10 mouse cellular contexts compared by ENCODE assay signal in the genomic region with DNA sequence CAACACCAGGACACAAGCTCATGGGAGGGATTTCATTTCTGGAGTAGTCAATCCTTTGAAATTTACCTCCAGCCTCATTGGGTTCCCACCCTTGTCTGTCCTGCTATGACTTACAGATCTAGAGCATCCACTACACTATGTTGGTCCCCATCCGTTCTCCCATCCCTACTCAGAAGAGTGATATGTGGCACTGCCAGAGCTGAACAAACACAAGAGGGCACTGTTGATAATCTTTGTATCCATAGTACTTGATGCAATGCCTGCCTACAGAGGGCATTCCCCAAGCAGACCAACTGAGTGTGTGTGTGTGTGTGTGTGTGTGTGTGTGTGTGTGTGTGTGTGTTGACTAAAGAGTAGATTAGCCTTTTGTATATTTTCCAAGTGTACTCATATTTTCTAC. TPM values are rescaled to one million over a fixed set of nuclear protein-coding genes. Genes with fewer than 3 reads are reported as not detected.
DNase-seq lines count a peak whose midpoint lies in the region; ATAC-seq and TF ChIP-seq lines count a peak whose summit lies in the region.
"Had no signal": no experiment of that assay in that cellular context is flagged by ENCODE, and none has a peak within 500 bp of the region (broad histone marks: within the 10 kb centered on the region; RNA-seq: fewer than 3 reads in every experiment).

No protein-coding gene starts in this region.

- no peak overlapping the region for H3K27ac ChIP-seq in kidney, embryonic 15.5 days
- no peak overlapping the region for H3K27ac ChIP-seq in kidney, embryonic 14.5 days (ENCODE audit: low read depth, low read length)
- H3K27ac ChIP-seq in MEL (ENCODE audit: control insufficient read depth, low read depth, low read length): no peak overlapping the region
- no peak overlapping the region for H3K27ac ChIP-seq in neural tube, embryonic 15.5 days (replicated peaks)
- H3K27ac ChIP-seq: limb, embryonic 12.5 days had no signal

- WGBS in kidney, embryonic 15.5 days: 94% methylated on average over 1 of the region's 1 CpGs
- 90% methylated on average over 1 of the region's 1 CpGs for WGBS in kidney, embryonic 14.5 days
- 85% methylated on average over 1 of the region's 1 CpGs for WGBS in neural tube, embryonic 15.5 days

- 0 out of 2 replicates have a peak, but pooled peaks have one; percentile 22 for ATAC-seq in kidney, embryonic 15.5 days (replicated peaks; ENCODE audit: low FRiP score)
- no peak for ATAC-seq in kidney, embryonic 14.5 days (ENCODE audit: low FRiP score, low TSS enrichment)
- ATAC-seq in neural tube, embryonic 15.5 days (ENCODE audit: low FRiP score): no peak

- no peaks in the 10 kb centered on the region for H3K9me3 ChIP-seq in kidney, embryonic 15.5 days (replicated peaks)
- no peaks in the 10 kb centered on the region for H3K9me3 ChIP-seq in kidney, embryonic 14.5 days (ENCODE audit: control insufficient read depth, low read length)
- H3K9me3 ChIP-seq in MEL (replicated peaks; ENCODE audit: insufficient read depth, low read length): no peaks in the 10 kb centered on the region
- no peaks in the 10 kb centered on the region for H3K9me3 ChIP-seq in neural tube, embryonic 15.5 days (replicated peaks)
- H3K9me3 ChIP-seq: limb, embryonic 12.5 days had no signal

- no peak overlapping the region for H3K4me3 ChIP-seq in kidney, embryonic 15.5 days (replicated peaks)
- no peak overlapping the region for H3K4me3 ChIP-seq in kidney, embryonic 14.5 days (ENCODE audit: low read length)
- no peak overlapping the region for H3K4me3 ChIP-seq in MEL (ENCODE audit: control insufficient read depth in 1 of 2, insufficient read depth in 1 of 2, low read depth in 2 of 2, low read length in 2 of 2)
- H3K4me3 ChIP-seq in neural tube, embryonic 15.5 days (replicated peaks): no peak overlapping the region
- H3K4me3 ChIP-seq: erythroblast, embryonic 14.5 days; limb, embryonic 12.5 days had no signal

- no peak overlapping the region for H3K4me2 ChIP-seq in kidney, embryonic 15.5 days
- no peak overlapping the region for H3K4me2 ChIP-seq in kidney, embryonic 14.5 days (replicated peaks; ENCODE audit: low read depth, low read length)
- H3K4me2 ChIP-seq in neural tube, embryonic 15.5 days: no peak overlapping the region
- H3K4me2 ChIP-seq: limb, embryonic 12.5 days had no signal

- peak; percentile 38 for TF ChIP-seq RAD21 in MEL (IDR thresholded peaks at IDR 0.05; ENCODE audit: low read depth, low read length)

- no peaks in the 10 kb centered on the region for H3K4me1 ChIP-seq in kidney, embryonic 15.5 days
- H3K4me1 ChIP-seq in kidney, embryonic 14.5 days (ENCODE audit: control insufficient read depth, insufficient read depth, low read length): no peaks in the 10 kb centered on the region
- H3K4me1 ChIP-seq in MEL (ENCODE audit: control insufficient read depth in 1 of 2, insufficient read depth in 2 of 2, low read length in 2 of 2): peaks cover 10 to 17% of the 10 kb centered on the region in 2 experiments
- H3K4me1 ChIP-seq in neural tube, embryonic 15.5 days: no peaks in the 10 kb centered on the region
- H3K4me1 ChIP-seq: limb, embryonic 12.5 days had no signal

- peak in 1 of 3 experiments; percentile 46; a peak in 2 of 6 replicates for TF ChIP-seq CTCF in MEL (IDR thresholded peaks at IDR 0.05 in 2 of 3, conservative IDR thresholded peaks at IDR 0.05 in 1 of 3; ENCODE audit: control insufficient read depth in 1 of 3, insufficient read depth in 1 of 3, low read depth in 2 of 3, low read length in 3 of 3, poor library complexity in 1 of 3, severe bottlenecking in 1 of 3)

- TF ChIP-seq EP300 in MEL (IDR thresholded peaks at IDR 0.05; ENCODE audit: low read depth in 1 of 2, low read length in 2 of 2): no peak

- H3K79me2 ChIP-seq in MEL (ENCODE audit: control insufficient read depth, insufficient read depth, low read length, poor library complexity): no peaks in the 10 kb centered on the region

- peak; percentile 54 for DNase-seq in CD4-positive helper T cell, adult 2 months (ENCODE audit: low read depth, low spot score)
- DNase-seq in MEL (ENCODE audit: low read depth, low spot score): peak; percentile 30
- DNase-seq in lung, postnatal 10 days: peak; percentile 61
- DNase-seq in urinary bladder, postnatal 4 days (ENCODE audit: low spot score in 2 of 2): no peak
- DNase-seq: spleen, adult 18-20 months had no signal

- TF ChIP-seq POLR2A in MEL (IDR thresholded peaks at IDR 0.05; ENCODE audit: control insufficient read depth in 1 of 2, insufficient read depth in 1 of 2, low read depth in 1 of 2, low read length in 2 of 2, poor library complexity in 1 of 2): no peak

- no peaks in the 10 kb centered on the region for H3K27me3 ChIP-seq in kidney, embryonic 15.5 days
- H3K27me3 ChIP-seq in kidney, embryonic 14.5 days (ENCODE audit: control insufficient read depth, insufficient read depth, low read length): no peaks in the 10 kb centered on the region
- no peaks in the 10 kb centered on the region for H3K27me3 ChIP-seq in MEL (ENCODE audit: control insufficient read depth in 1 of 2, insufficient read depth in 2 of 2, low read length in 2 of 2)
- H3K27me3 ChIP-seq in neural tube, embryonic 15.5 days (replicated peaks): no peaks in the 10 kb centered on the region
- H3K27me3 ChIP-seq: limb, embryonic 12.5 days had no signal

- H3K36me3 ChIP-seq in kidney, embryonic 15.5 days: no peaks in the 10 kb centered on the region
- no peaks in the 10 kb centered on the region for H3K36me3 ChIP-seq in kidney, embryonic 14.5 days (ENCODE audit: control insufficient read depth, insufficient read depth, low read length)
- H3K36me3 ChIP-seq in MEL (ENCODE audit: control insufficient read depth in 1 of 2, insufficient read depth in 2 of 2, low read length in 2 of 2): peaks cover 0 to 10% of the 10 kb centered on the region in 2 experiments; a peak in 2 of 4 replicates
- no peaks in the 10 kb centered on the region for H3K36me3 ChIP-seq in neural tube, embryonic 15.5 days
- H3K36me3 ChIP-seq: limb, embryonic 12.5 days had no signal

- no peak overlapping the region for H3K9ac ChIP-seq in kidney, embryonic 15.5 days
- H3K9ac ChIP-seq in kidney, embryonic 14.5 days (ENCODE audit: low read depth, low read length): no peak overlapping the region
- no peak overlapping the region for H3K9ac ChIP-seq in MEL (ENCODE audit: control insufficient read depth, low read depth, low read length, poor library complexity, severe bottlenecking)
- no peak overlapping the region for H3K9ac ChIP-seq in neural tube, embryonic 15.5 days (replicated peaks)
- H3K9ac ChIP-seq: limb, embryonic 12.5 days had no signal

TF ChIP-seq in MEL, 35 proteins besides CTCF, POLR2A, EP300 and RAD21:
- TF ChIP-seq SMC3 (IDR thresholded peaks at IDR 0.05; ENCODE audit: low read depth, low read length) (peak; percentile 40), GATA1 (IDR thresholded peaks at IDR 0.05; ENCODE audit: low read depth, low read length) (no peak)

RNA-seq across cellular contexts. Expression of a gene that starts 58.4 kb away (rescaled TPM):
- polyA plus RNA-seq in kidney, embryonic 15.5 days (2015; fragmentation: Nextera tagmentation; extraction: Ambion mirVana): 1.9 and 3.4 TPM in 2 replicates
- polyA plus RNA-seq in kidney, embryonic 14.5 days (2014; fragmentation: Nextera tagmentation; extraction: Ambion mirVana): 0.97 and 1.1 TPM in 2 replicates
- 2.0 TPM in 2 replicates for total RNA-seq in MEL (2012; rRNA removed)
- polyA plus RNA-seq in MEL (2012; ENCODE audit: insufficient read depth in 1 of 2, insufficient read length in 2 of 2, low read depth in 1 of 2, low replicate concordance in 2 of 2, missing spikeins in 1 of 2): 10 to 100 TPM in 1 of 2 experiments, not detected in 1; 14.5 TPM
- 0.47 and 1.5 TPM in 2 replicates for polyA plus RNA-seq in neural tube, embryonic 15.5 days (2015; fragmentation: Nextera tagmentation; extraction: Ambion mirVana)

Comparison
In these comparisons a context has a peak if more than half of its experiments do, and no peak if none do; other contexts are left out.
1. DNase-seq: peak in CD4-positive helper T cell, adult 2 months (single experiment), MEL (single experiment) and lung, postnatal 10 days (single experiment); none in urinary bladder, postnatal 4 days (0 of 2).